Mouse (Mus musculus): ENCODE data around the gene Gab1.

Gene Gab1

GRCm38 (mm10) chr8:80813439-80813838 lies 66.9 kb downstream of the Gab1 start:
- no peak for DNase-seq (ENCODE audit: low read depth in 1 of 2, low spot score in 2 of 2)

DNA sequence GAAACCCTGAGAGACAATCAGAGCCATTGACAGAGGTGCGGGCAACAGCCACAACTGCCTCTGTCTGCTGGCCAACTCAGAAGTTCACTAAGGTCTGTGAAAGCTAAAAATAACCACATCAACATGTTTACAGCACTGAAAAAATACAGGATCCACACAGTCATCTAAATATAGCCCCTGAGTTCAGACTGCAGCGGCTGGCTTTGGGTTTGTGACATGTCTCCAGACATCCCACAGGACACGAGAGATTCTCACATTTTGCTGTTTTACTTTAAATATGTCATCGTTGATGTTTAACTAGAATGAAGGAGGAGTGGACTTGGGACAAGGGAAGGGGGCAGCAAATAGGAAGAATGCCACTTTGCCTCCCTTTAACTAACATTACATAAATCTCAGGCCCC lies 68.7 kb downstream of the Gab1 start:
- no peak for DNase-seq (ENCODE audit: low read depth in 1 of 2, low spot score in 2 of 2)

DNA sequence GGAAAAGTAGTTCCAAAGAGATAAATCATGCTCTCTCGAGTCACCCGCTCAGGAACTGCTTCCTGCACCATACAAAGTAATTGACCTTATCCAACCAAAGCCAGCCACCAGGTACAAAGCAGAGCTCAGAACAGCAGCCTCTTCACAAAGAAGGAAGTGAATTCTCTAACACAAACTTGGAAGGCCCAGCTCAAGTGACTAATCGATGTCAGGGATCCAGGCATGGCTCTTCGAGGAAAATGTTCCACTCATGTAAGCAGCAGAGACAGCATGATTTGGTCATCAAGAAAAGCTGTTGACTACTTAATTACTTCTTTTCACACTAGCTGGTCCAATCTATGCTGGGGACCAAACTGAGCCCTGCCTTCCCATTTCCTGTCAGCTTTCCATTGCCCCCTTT lies 69.4 kb downstream of the Gab1 start:
- no peak for DNase-seq (ENCODE audit: low read depth in 1 of 2, low spot score in 2 of 2)

- no peak for DNase-seq (ENCODE audit: low read depth in 1 of 2, low spot score in 2 of 2)
Measured at GRCm38 (mm10) chr8:80810442-80810841, 69.9 kb downstream of the Gab1 start.

GRCm38 (mm10) chr8:80807807-80808505 lies 72.4 kb downstream of the Gab1 start:
- DNase-seq (ENCODE audit: low read depth in 1 of 2, low spot score in 2 of 2) = no peak

DNA sequence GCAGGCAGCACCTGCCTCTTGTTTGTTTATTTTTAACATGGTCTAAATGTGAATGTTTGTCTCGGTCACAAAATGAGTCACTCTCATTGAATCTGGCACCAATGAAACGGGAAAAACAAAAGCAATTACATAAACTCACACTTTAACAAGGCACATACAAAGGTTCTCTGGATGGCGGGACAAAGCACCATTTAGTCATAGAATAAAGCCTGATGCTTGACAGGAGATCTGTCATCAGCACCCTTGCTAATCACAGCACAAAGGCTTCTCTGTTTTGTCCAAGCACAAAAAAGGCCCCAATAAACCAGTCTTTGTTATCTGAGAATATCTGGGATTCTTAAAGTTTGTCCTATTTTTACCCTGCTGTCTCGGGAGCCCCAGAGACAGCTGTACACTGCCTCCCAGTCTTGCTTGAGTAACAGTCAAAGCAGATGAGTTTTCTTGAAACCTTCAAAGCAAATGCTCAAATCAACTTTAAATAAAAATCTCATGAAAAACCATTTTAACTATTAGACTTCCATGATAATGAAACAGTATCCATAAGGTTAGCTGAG lies 76.2 kb downstream of the Gab1 start:
- no peak for DNase-seq (ENCODE audit: low read depth in 1 of 2, low spot score in 2 of 2)

DNA sequence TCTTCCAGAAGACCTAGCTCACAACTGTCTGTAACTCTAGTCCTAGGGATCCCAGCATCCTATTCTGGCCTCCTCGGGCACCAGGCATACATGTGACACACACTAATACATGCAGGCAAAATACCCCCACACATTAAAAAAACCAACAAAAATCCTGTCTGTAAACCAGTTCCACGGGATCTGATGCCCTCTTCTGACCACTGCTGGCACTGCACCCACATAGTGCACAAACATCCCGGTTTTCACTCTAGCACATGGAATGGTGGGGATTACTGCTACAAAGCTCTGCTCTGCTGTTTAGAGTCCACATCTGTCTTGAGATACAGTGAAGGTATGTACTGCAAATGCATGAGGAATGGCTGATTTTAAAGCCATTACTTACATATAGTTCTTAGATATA lies 81.5 kb downstream of the Gab1 start:
- DNase-seq (ENCODE audit: low read depth in 1 of 2, low spot score in 2 of 2) = no peak

DNA sequence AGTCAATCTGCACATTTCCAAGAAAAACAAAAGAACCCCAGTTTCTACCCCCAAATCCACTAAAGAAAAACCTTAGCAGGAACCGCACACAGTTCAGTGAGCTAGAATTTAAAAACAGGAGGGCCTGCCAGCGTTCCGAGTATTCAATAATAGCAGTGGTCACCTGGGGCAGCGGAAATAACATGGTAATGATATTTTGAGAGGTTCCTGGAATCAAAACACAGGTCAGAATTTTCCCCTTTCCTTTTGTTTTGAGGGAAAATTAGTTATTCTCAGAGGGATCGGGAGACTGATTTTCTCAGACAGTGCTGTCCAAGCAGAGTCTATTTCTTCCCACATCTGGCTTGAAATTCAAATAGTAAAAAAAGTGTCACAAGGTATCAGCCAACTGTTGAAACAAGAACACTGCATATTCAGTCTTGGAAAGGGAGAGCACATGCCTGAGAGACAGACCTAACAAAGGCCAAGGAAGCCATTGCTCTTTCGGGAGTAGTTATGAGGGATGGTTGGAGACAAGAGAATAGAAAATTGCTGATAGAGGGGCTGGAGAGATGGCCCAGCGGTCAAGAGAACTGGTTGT lies 82.0 kb downstream of the Gab1 start:
- DNase-seq (ENCODE audit: low read depth in 1 of 2, low spot score in 2 of 2) = no peak

DNA sequence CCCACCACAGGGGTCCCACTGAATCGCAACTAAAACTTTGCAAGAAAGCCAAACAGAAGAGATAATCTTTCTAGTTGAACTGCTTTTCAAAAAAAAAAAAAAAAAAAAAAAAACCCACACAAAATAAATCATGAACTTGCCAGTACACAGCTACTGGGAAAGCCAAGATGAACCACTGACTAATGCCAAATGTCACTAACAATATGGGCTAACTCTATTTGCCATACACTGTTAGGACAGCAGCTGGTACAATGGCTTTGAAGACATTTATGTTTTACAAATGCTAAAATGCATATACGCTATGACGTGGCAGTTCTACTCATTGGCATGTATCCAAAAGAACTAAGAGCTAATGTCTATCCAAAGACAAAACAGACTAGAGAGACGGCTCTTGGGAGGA lies 84.2 kb downstream of the Gab1 start:
- DNase-seq (ENCODE audit: low read depth in 1 of 2, low spot score in 2 of 2) = no peak

GRCm38 (mm10) chr8:80794585-80795509 lies 85.5 kb downstream of the Gab1 start:
- no peak for DNase-seq (ENCODE audit: low read depth in 1 of 2, low spot score in 2 of 2)

- DNase-seq (ENCODE audit: low read depth in 1 of 2, low spot score in 2 of 2) = peak; percentile 8 to 13
Measured at GRCm38 (mm10) chr8:80793791-80794515, 86.4 kb downstream of the Gab1 start.

- no peak for DNase-seq (ENCODE audit: low read depth in 1 of 2, low spot score in 2 of 2)
Measured at GRCm38 (mm10) chr8:80792214-80792613, 88.1 kb downstream of the Gab1 start.

DNA sequence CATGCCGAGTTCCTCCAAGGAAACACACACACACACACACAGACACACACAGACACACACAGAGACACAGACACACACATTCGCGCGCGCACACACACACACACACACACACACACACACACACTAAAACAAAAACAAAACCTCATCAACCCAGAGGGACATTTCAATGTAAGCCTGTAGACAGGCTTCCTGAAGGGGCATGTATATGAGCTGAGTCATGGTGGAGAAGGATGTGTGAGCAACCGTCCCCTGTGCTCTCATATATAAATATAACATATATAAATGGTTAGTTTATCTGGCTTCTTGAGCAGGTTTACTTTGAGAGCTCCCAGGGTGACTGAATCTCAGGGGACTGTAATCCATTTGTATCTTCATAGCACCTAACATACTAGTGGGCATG lies 91.0 kb downstream of the Gab1 start:
- DNase-seq (ENCODE audit: low read depth in 1 of 2, low spot score in 2 of 2) = no peak

DNA sequence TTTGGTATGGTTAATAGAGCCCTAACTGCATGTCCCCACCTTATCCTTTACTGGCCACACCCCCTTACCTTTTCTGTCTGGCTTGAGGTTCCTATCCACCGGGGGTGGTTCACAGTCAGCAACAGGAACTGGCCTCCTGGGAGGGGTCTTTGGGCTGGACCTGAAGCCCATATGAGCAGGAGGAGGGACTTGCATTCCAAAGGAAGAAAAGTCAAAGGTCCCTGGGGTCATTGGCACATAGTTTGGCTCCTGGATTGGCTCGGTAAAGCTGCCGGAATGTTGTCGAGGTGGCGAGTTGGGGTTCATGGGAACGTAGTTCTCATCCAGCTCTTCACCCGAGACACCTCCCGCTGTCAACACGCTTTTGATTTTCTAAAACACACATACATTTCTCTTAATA lies 95.8 kb downstream of the Gab1 start:
- no peak for DNase-seq (ENCODE audit: low read depth in 1 of 2, low spot score in 2 of 2)

DNA sequence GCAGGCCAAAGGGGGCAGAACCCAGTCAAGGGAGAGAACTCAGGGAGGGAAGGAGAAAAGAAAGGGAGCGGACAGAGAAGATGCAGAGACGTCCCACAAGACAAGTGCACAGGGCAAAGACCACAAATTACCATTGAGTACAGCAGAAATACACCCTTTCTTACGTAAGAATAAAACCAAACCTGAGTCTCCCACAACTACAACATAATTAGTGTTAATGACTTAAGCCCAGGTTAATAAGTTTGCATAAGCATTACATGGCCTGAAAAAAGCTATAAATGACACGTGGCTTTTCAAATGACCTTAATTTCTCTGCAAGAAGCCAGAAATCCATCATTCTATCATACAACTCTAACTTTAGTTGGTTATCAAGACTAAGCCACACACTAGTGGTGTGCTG lies 97.0 kb downstream of the Gab1 start:
- DNase-seq (ENCODE audit: low read depth in 1 of 2, low spot score in 2 of 2) = no peak

DNA sequence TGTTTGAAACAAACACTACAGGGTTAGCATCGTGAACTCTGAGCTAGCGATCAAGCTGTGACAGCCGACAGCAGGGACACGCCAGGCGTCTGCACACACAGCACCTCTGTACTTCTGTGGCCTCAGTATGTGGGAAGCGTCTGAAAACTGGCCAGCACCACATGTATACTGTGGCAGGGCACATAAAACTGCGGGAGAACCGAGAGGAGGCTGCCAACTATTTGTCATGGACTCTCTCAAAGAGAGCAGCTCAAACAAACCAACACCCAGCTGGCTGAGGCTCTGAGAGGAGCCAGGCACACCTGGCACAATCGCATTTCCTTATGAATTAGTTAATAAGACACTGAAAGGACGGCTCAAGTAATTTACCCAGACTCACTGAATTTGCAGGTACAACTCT lies 99.0 kb downstream of the Gab1 start:
- no peak for DNase-seq (ENCODE audit: low read depth in 1 of 2, low spot score in 2 of 2)

DNA sequence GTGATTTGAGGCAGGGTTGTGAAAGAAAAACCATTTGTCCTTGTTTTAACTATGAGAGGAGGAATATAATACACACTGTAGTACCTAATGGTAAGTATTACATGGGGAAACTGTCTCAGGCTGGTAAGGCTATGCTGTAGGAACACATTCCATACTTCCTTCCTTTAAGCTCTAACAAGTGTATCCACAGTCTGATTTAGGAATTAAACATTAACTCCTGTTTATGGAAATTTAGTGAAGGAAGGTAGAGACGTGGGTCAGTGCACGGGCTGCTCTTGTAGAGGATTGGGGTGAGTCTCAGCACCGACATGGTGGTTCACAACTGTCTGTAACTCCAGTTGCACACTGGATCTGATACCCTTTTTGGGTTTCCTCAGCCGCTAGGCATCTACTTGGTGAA lies 100.0 kb downstream of the Gab1 start:
- no peak for DNase-seq (ENCODE audit: low read depth in 1 of 2, low spot score in 2 of 2)

GRCm38 (mm10) chr8:80776436-80776835 lies 103.9 kb downstream of the Gab1 start:
- no peak for DNase-seq (ENCODE audit: low read depth in 1 of 2, low spot score in 2 of 2)

GRCm38 (mm10) chr8:80772732-80773460 lies 107.4 kb downstream of the Gab1 start:
- no peak for DNase-seq (ENCODE audit: low read depth in 1 of 2, low spot score in 2 of 2)

- no peak for DNase-seq (ENCODE audit: low read depth in 1 of 2, low spot score in 2 of 2)
Measured at GRCm38 (mm10) chr8:80768451-80768850, 111.9 kb downstream of the Gab1 start.
